Mouse (Mus musculus) lung, postnatal 0 days (tissue): ENCODE measurements at regions not wholly inside any gene's neighbourhood (a gene's known extent, or its start where the extent isn't known, plus 50 kb on each side); places are given as distances from the start of the nearest gene placed in this dataset.

Experiments used
- CTCF ChIP-seq: IDR thresholded peaks from 2 replicates; pipeline ENCODE4 v1.5.1; 2016; ENCODE audit warnings: antibody characterized with exemption, mild to moderate bottlenecking
- EP300 ChIP-seq: IDR thresholded peaks from 2 replicates; pipeline ENCODE4 v1.6.1; 2016; ENCODE audit warnings: antibody characterized with exemption, mild to moderate bottlenecking, control low read depth

GRCm38 (mm10) chr14:68189876-68190275 lies 1104.2 kb downstream of the Synb start:
- TF ChIP-seq CTCF (no peak), EP300 (no peak)
